Mouse (Mus musculus) liver, embryonic 12.5 days (tissue): ENCODE measurements at regions not wholly inside any gene's neighbourhood (a gene's known extent, or its start where the extent isn't known, plus 50 kb on each side); places are given as distances from the start of the nearest gene placed in this dataset.
"Not testable (repeated sequence)": the region's sequence is repeated elsewhere in the genome, so short reads cannot be mapped to it uniquely, and the experiment has no call there.

Experiments
- ATAC-seq: fragments of 200-750 bp; cut with Nextera tagmentation; 2 replicates; pipeline ENCODE4 v1.8.0; 2017; ENCODE audit warnings: moderate number of reproducible peaks, mild to moderate bottlenecking, moderate library complexity
- H3K27ac ChIP-seq: fragments of 300-500 bp; sonication (generic); 2 replicates; pipeline ENCODE4 v1.5.1; 2016; ENCODE audit warnings: mild to moderate bottlenecking
- H3K27me3 ChIP-seq: fragments of 300-500 bp; sonication (generic); replicated peaks from 2 replicates; pipeline ENCODE4 v1.6.1; 2016; ENCODE audit warnings: mild to moderate bottlenecking, moderate library complexity
- H3K36me3 ChIP-seq: fragments of 300-500 bp; sonication (generic); 2 replicates; pipeline ENCODE4 v1.6.1; 2016; ENCODE audit warnings: mild to moderate bottlenecking, moderate library complexity
- H3K4me1 ChIP-seq: fragments of 300-500 bp; sonication (generic); 2 replicates; pipeline ENCODE4 v1.6.1; 2016
- H3K4me2 ChIP-seq: fragments of 300-500 bp; sonication (generic); 2 replicates; pipeline ENCODE4 v1.6.1; 2016; ENCODE audit warnings: mild to moderate bottlenecking, moderate library complexity
- H3K4me3 ChIP-seq: fragments of 300-500 bp; sonication (generic); 2 replicates; pipeline ENCODE4 v1.5.1; 2016; ENCODE audit warnings: mild to moderate bottlenecking, moderate library complexity
- H3K9ac ChIP-seq: fragments of 300-500 bp; sonication (generic); 2 replicates; pipeline ENCODE4 v1.6.1; 2016; ENCODE audit warnings: mild to moderate bottlenecking, moderate library complexity
- H3K9me3 ChIP-seq: fragments of 300-500 bp; sonication (generic); replicated peaks from 2 replicates; pipeline ENCODE4 v1.6.1; 2016; ENCODE audit warnings: mild to moderate bottlenecking, moderate library complexity
- WGBS: fragments of 180-500 bp; shearing (Covaris S2); methylation state at CpG from one replicate; pipeline ENCODE4 v1.1.7; 2016; ENCODE audit not compliant: insufficient replicate concordance; 5-methylcytosine and 5-hydroxymethylcytosine counted together

GRCm38 (mm10) chr4:105708080-105708796 lies 81.4 kb upstream of the Gm12728 start:
- ATAC-seq, result no peak
- Histone ChIP-seq H3K4me3 (no peak overlapping the region), H3K9me3 (0 out of 2 replicates have a peak, but pooled peaks cover under 1% of the 10 kb centered on the region), H3K4me2 (no peak overlapping the region), H3K27me3 (no peaks in the 10 kb centered on the region), H3K9ac (no peak overlapping the region), H3K4me1 (no peaks in the 10 kb centered on the region), H3K27ac (no peak overlapping the region), H3K36me3 (no peaks in the 10 kb centered on the region)
- WGBS, result 68% methylated on average over 13 of the region's 13 CpGs

- no peak for ATAC-seq
- Histone ChIP-seq H3K9ac (no peak overlapping the region), H3K27ac (no peak overlapping the region), H3K27me3 (no peaks in the 10 kb centered on the region), H3K36me3 (no peaks in the 10 kb centered on the region), H3K9me3 (0 out of 2 replicates have a peak, but pooled peaks cover 4% of the 10 kb centered on the region), H3K4me1 (no peaks in the 10 kb centered on the region), H3K4me3 (no peak overlapping the region), H3K4me2 (no peak overlapping the region)
- WGBS, result 73% methylated on average over 6 of the region's 6 CpGs
Observed at GRCm38 (mm10) chr4:105713956-105714355, 75.7 kb upstream of the Gm12728 start.

DNA sequence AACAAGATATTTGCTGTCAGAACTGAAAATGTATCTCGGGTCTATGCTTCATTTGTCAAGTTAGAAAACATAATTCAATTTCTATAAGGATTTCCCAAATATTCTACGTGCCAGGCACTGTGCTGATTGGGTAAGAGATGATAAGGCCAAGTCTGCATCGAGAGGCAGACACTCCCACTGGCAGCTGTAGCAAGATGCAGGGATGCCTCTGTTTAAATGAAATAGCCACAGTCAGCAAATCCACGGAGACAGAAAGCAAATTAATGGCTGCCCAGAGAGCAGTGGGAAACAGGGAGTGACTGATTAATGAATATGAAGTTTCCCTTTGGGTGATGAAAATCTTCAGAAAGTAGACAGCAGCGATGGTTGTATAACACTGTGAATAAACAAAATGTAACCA lies 71.6 kb upstream of the Gm12728 start:
- no peak overlapping the region for H3K27ac ChIP-seq
- no peak overlapping the region for H3K4me2 ChIP-seq
- WGBS, result 53% methylated on average over 5 of the region's 5 CpGs
- H3K9ac ChIP-seq, result no peak overlapping the region
- H3K36me3 ChIP-seq, result no peaks in the 10 kb centered on the region
- 0 out of 2 replicates have a peak, but pooled peaks cover 4% of the 10 kb centered on the region for H3K9me3 ChIP-seq
- no peak overlapping the region for H3K4me3 ChIP-seq
- H3K4me1 ChIP-seq, result no peaks in the 10 kb centered on the region
- ATAC-seq, result no peak
- H3K27me3 ChIP-seq, result no peaks in the 10 kb centered on the region

DNA sequence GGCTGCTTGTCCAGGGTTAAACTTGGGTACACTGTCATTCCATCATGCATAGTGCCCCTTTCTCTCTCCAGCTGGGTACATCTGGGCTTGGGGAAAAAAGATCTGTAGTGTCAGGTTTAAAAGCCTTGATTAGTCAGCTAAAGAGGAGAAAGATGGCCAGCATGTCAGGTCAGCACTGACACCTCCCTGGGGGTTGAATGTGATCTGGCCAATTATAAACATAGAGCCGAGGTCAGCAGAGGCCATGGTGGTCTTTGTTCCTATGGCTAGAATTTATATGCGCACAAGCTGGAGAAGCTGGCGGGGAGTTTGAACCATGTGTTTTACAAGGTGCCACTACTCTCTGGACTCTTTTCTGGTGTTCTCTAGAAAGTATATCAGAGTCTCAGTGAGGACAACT lies 61.0 kb upstream of the Gm12728 start:
- H3K4me3 ChIP-seq, result no peak overlapping the region
- H3K27ac ChIP-seq, result no peak overlapping the region
- H3K9me3 ChIP-seq, result no peaks in the 10 kb centered on the region
- H3K9ac ChIP-seq, result no peak overlapping the region
- WGBS, result 73% methylated on average over 3 of the region's 3 CpGs
- H3K36me3 ChIP-seq, result no peaks in the 10 kb centered on the region
- no peak for ATAC-seq
- no peaks in the 10 kb centered on the region for H3K4me1 ChIP-seq
- H3K27me3 ChIP-seq, result no peaks in the 10 kb centered on the region
- no peak overlapping the region for H3K4me2 ChIP-seq

DNA sequence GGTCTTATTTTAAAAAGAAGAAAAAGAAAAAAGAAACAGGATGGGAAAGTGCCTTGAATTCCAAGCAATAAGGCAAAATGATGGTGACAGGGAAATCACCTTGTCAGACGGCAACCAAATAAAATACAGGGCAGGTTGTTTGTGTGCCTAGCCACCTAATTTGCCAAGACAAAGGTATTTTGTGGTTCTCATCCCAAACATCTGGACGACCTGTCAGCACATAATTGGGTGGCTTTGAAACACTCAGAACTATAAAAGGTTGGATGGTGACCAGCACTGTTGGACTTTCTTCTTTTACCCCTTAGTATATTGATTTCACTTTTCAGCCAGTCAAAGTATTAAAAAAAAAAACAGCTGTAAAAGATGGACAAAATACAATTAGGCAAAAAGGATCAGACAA lies 58.8 kb upstream of the Gm12728 start:
- Histone ChIP-seq H3K4me1 (no peaks in the 10 kb centered on the region), H3K4me3 (no peak overlapping the region), H3K27ac (no peak overlapping the region), H3K36me3 (no peaks in the 10 kb centered on the region), H3K27me3 (no peaks in the 10 kb centered on the region), H3K4me2 (no peak overlapping the region), H3K9me3 (no peaks in the 10 kb centered on the region), H3K9ac (no peak overlapping the region)
- 68% methylated on average over 2 of the region's 2 CpGs for WGBS
- ATAC-seq, result no peak

- ATAC-seq, H3K4me1 ChIP-seq, H3K36me3 ChIP-seq, H3K27me3 ChIP-seq, H3K4me3 ChIP-seq, H3K27ac ChIP-seq, H3K9ac ChIP-seq, H3K9me3 ChIP-seq, H3K4me2 ChIP-seq: not testable (repeated sequence)
- 81% methylated on average over 7 of the region's 9 CpGs for WGBS
Observed at GRCm38 (mm10) chr4:105735116-105735515, 54.6 kb upstream of the Gm12728 start.
